Mouse (Mus musculus): Measurements from ENCODE around the gene Ccr2. TPM values are rescaled to one million over a fixed set of nuclear protein-coding genes. Genes with fewer than 3 reads are reported as not detected.
"Not testable (repeated sequence)": the region's sequence is repeated elsewhere in the genome, so short reads cannot be mapped to it uniquely, and the experiment has no call there.

Ccr2 gene
- polyA plus RNA-seq (2014; fragmentation: Nextera tagmentation; extraction: Ambion mirVana): 0.31 and 0.33 TPM in 2 replicates

DNA sequence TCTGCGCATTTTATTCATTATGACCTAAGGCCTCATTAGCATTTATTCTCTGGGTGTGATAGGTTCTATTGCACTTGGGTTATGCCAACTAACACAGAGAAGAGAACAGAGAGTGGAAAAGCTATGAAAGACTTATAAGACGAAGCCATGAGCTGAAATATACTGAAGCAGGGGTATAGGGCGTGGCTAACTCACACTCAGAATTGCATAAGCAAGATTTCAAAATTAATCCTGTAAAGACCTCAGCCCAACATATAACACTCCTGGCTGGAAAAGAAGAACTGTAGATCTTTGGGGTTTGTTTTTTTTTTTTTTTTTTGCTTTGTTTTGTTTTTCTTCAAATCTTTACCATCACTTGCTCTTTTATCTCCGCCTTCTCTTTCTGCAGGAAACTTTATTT, at the start of gene Ccr2:
TSS of gene Ccr2 (plus strand) at position 228 of the 400 bp plus-strand sequence.
- no peak for ATAC-seq (ENCODE audit: low FRiP score)
- Histone ChIP-seq H3K27ac (no peak within 1 kb of the TSS), H3K9ac (no peak within 1 kb of the TSS), H3K36me3 (replicated peaks; ENCODE audit: control insufficient read depth, insufficient read depth) (no peaks in the 10 kb centered on the region), H3K4me2 (replicated peaks) (no peak within 1 kb of the TSS), H3K4me3 (replicated peaks; ENCODE audit: low read length) (no peak within 1 kb of the TSS), H3K9me3 (ENCODE audit: control insufficient read depth, low read length) (no peaks in the 10 kb centered on the region), H3K4me1 (replicated peaks; ENCODE audit: control insufficient read depth, insufficient read depth, low read length) (no peaks in the 10 kb centered on the region), H3K27me3 (ENCODE audit: control insufficient read depth, insufficient read depth, low read length) (no peaks in the 10 kb centered on the region)
- WGBS: 90% methylated on average over 4 of the region's 4 CpGs
- no peak for DNase-seq (ENCODE audit: low spot score)

DNA sequence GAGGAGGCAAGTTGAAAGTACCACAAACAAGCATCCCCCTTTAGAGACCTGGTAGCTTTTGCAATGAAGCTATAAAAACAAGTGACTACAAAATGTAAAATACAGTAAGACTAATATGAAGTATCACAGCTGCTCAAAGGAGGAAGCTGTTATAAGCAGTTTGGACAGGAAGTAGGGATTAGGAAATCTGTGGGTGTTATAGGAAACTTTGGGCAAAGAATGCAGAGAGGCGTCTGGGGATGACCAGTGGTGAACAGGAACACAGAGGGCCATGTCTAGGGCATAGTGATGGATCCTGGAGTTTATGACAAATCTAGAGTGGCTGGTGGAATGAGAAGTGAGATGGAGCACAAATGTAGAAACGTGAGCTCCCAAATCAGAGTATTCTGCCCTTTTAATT, 48.2 kb upstream of the Ccr2 start:
- no peak overlapping the region for H3K4me2 ChIP-seq (replicated peaks)
- ATAC-seq (ENCODE audit: low FRiP score) (no peak), DNase-seq (ENCODE audit: low spot score) (no peak)
- H3K27ac ChIP-seq: no peak overlapping the region
- no peaks in the 10 kb centered on the region for H3K27me3 ChIP-seq (ENCODE audit: control insufficient read depth, insufficient read depth, low read length)
- 76% methylated on average over 2 of the region's 2 CpGs for WGBS
- no peaks in the 10 kb centered on the region for H3K9me3 ChIP-seq (ENCODE audit: control insufficient read depth, low read length)
- H3K4me3 ChIP-seq (replicated peaks; ENCODE audit: low read length): no peak overlapping the region
- H3K36me3 ChIP-seq (replicated peaks; ENCODE audit: control insufficient read depth, insufficient read depth): no peaks in the 10 kb centered on the region
- H3K9ac ChIP-seq: no peak overlapping the region
- H3K4me1 ChIP-seq (replicated peaks; ENCODE audit: control insufficient read depth, insufficient read depth, low read length): no peaks in the 10 kb centered on the region

DNA sequence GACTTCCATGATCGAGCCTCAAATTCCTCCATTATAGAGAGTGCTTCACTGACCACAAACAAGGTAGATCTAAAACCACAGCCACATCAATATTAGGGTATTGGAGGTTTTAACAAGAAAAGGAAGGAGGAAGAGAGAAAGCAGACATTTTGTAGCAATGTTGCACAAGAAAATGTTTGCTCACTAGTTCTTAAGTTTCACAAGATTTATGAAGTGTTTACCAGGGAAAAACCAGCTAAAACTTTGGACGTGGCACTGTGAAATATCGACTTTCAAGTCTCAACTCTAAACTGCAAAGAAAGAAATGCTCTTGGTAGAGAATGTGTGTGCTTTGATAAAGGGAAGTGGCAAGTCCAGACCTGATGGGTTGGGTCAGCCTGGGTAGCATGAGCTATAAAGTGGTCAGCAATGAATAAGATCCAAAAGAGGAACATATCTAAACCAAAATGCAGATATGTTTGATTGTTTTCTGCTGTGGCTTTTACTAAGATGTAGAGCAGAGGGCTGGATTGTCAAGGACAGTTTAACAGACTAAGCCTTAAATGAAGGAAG, 45.5 kb upstream of the Ccr2 start:
- 85% methylated on average over 3 of the region's 3 CpGs for WGBS
- Histone ChIP-seq H3K4me1 (replicated peaks; ENCODE audit: control insufficient read depth, insufficient read depth, low read length) (no peaks in the 10 kb centered on the region), H3K4me3 (replicated peaks; ENCODE audit: low read length) (no peak overlapping the region), H3K36me3 (replicated peaks; ENCODE audit: control insufficient read depth, insufficient read depth) (no peaks in the 10 kb centered on the region), H3K4me2 (replicated peaks) (no peak overlapping the region), H3K27me3 (ENCODE audit: control insufficient read depth, insufficient read depth, low read length) (no peaks in the 10 kb centered on the region), H3K27ac (no peak overlapping the region), H3K9me3 (ENCODE audit: control insufficient read depth, low read length) (no peaks in the 10 kb centered on the region), H3K9ac (no peak overlapping the region)
- no peak for DNase-seq (ENCODE audit: low spot score)
- no peak for ATAC-seq (ENCODE audit: low FRiP score)

DNA sequence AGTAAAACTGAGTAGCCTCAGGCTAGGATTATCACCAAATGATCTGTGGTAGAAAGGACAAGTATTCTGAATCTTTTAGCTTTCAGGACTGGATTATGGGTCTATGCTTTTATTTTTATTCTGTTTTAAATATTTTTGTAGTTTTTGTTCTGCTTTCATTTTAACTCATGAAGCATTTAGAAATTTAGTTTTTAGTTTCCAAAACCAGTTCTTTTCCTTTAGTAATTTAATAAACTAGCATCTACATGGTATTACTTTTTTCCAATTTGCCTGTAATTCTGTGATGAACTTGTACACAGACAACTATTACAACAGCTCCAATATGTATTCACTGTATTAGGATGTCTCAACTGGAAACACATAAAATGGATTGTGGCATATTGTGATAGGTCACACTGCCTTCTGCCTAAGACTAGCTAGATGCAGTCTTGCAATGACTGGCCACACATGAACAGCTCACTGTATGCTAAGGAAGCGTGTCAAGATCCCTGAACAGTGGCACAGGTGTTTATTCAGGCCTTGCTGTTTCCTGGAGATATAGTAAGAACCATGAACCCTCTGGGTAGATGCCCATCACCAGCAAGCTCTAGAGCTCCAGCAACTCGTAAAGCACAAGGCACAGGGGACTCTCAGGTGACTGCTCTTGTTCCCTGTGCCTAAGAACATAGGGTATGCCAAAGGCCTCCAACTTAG, 41.9 kb upstream of the Ccr2 start:
- Histone ChIP-seq H3K27me3 (ENCODE audit: control insufficient read depth, insufficient read depth, low read length) (no peaks in the 10 kb centered on the region), H3K27ac (no peak overlapping the region), H3K9ac (no peak overlapping the region), H3K4me2 (replicated peaks) (no peak overlapping the region), H3K4me1 (replicated peaks; ENCODE audit: control insufficient read depth, insufficient read depth, low read length) (no peaks in the 10 kb centered on the region), H3K4me3 (replicated peaks; ENCODE audit: low read length) (no peak overlapping the region), H3K36me3 (replicated peaks; ENCODE audit: control insufficient read depth, insufficient read depth) (no peaks in the 10 kb centered on the region), H3K9me3 (ENCODE audit: control insufficient read depth, low read length) (no peaks in the 10 kb centered on the region)
- 73% methylated on average over 2 of the region's 2 CpGs for WGBS
- DNase-seq (ENCODE audit: low spot score) (no peak), ATAC-seq (ENCODE audit: low FRiP score) (no peak)

DNA sequence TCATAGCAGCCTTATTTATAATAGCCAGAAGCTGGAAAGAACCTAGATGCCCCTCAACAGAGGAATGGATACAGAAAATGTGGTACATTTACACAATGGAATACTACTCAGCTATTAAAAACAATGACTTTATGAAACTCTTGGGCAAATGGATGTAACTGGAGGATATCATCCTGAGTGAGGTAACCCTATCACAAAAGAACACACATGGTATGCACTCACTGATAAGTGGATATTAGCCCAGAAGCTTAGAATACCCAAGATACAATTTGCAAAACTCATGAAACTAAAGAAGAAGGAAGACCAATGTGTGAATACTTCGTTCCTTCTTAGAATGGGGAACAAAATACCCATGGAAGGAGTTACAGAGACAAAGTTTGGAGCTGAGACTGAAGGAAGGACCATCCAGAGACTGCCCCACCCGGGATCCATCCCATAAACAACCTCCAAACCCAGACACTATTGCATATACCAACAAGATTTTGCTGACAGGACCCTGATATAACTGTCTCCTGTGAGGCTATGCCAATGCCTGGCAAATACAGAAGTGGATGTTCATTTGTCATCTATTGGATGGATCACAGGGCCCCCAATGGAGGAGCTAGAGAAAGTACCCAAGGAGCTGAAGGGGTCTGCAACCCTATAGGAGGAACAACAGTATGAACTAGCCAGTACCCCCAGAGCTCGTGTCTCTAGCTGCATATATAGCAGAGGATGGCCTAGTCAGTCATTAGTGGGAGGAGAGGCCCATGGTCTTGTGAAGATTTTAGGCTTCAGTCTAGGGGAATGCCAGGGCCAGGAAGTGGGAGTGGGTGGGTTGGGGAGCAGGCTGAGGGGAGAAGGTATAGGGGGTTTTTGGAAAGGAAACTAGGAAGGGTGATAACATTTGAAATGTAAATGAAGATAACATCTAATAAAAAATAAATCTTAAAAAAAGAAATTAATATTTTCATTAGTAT, 40.0 kb upstream of the Ccr2 start:
- not testable (repeated sequence) for H3K27me3 ChIP-seq (ENCODE audit: control insufficient read depth, insufficient read depth, low read length); ATAC-seq (ENCODE audit: low FRiP score); DNase-seq (ENCODE audit: low spot score); H3K4me3 ChIP-seq (replicated peaks; ENCODE audit: low read length); H3K9ac ChIP-seq; H3K36me3 ChIP-seq (replicated peaks; ENCODE audit: control insufficient read depth, insufficient read depth); H3K4me1 ChIP-seq (replicated peaks; ENCODE audit: control insufficient read depth, insufficient read depth, low read length); H3K4me2 ChIP-seq (replicated peaks); H3K9me3 ChIP-seq (ENCODE audit: control insufficient read depth, low read length); H3K27ac ChIP-seq
- 57% methylated on average over 3 of the region's 3 CpGs for WGBS

DNA sequence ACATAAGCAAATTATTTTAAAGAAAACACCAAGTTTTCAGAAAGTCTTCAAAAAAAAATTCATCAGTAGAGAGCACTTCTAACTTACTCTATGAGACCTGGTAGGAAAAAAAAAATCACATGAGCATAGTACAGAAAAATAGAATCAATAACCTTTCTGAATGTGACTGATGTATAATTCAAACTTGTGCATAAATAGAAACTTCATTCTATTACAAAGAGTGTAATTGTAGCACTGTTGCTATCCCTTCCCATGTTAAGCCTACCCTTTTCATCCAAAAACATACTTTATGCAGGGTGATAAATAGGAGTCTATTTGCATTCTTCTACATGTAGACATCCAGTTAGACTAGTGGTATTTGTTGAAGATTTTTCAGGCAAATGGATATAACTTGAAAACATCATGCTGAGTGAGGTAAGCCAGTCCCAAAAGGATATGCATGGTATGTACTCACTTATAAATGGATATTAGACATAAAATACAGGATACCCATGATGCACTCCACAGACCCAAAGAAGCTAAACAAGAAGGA, 35.1 kb upstream of the Ccr2 start:
- H3K9ac ChIP-seq: no peak overlapping the region
- no peaks in the 10 kb centered on the region for H3K36me3 ChIP-seq (replicated peaks; ENCODE audit: control insufficient read depth, insufficient read depth)
- no peaks in the 10 kb centered on the region for H3K27me3 ChIP-seq (ENCODE audit: control insufficient read depth, insufficient read depth, low read length)
- no peaks in the 10 kb centered on the region for H3K9me3 ChIP-seq (ENCODE audit: control insufficient read depth, low read length)
- no peak overlapping the region for H3K4me3 ChIP-seq (replicated peaks; ENCODE audit: low read length)
- ATAC-seq (ENCODE audit: low FRiP score) (no peak), DNase-seq (ENCODE audit: low spot score) (no peak)
- no peaks in the 10 kb centered on the region for H3K4me1 ChIP-seq (replicated peaks; ENCODE audit: control insufficient read depth, insufficient read depth, low read length)
- H3K27ac ChIP-seq: no peak overlapping the region
- no peak overlapping the region for H3K4me2 ChIP-seq (replicated peaks)

DNA sequence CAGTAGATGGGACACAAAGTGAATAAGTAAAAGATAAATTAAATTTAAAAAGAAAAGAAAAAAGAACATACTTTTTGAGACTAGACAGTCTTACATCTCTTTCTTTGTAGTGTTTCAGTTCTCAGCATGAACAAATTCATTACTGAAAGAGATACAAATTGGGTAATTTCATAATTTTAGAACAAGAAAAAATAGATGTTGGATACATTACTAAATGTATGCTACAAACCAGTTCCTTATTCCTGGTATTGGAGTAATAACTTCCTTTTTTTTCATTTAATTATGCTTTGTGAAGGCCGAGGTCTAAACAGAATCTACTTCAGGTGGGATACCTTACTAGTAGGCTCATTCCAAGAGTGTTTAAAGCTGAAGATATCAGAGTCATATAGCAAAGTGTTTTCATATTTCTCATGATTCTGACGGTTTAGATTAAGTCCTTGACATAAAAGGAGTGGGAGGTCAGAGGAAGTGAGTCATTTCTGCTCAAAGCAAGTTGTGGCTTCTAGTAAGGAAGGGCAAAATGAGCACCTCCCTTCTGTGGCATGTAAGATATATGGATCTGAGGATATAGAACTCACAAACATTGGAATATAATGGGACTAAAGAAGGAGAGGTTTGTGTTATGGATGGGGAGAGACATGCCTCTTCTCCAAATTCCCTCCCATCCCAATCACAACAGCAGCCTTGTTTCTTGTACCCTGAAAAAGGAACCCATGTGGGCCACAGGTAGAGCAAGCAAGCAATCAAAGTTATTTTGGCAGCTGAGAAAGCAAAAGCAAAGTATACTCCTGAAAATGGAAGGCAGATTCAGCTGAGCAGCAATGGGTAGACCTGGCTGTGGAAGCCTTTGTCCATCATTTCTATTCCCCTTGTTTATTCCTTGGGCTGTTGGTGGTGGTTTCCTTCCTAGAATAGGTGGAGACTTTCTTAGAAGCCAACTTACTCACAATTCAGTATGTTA, 33.4 kb upstream of the Ccr2 start:
- Histone ChIP-seq H3K4me1 (replicated peaks; ENCODE audit: control insufficient read depth, insufficient read depth, low read length) (no peaks in the 10 kb centered on the region), H3K4me2 (replicated peaks) (no peak overlapping the region), H3K27ac (no peak overlapping the region), H3K4me3 (replicated peaks; ENCODE audit: low read length) (no peak overlapping the region), H3K27me3 (ENCODE audit: control insufficient read depth, insufficient read depth, low read length) (no peaks in the 10 kb centered on the region), H3K9ac (no peak overlapping the region), H3K9me3 (ENCODE audit: control insufficient read depth, low read length) (no peaks in the 10 kb centered on the region), H3K36me3 (replicated peaks; ENCODE audit: control insufficient read depth, insufficient read depth) (no peaks in the 10 kb centered on the region)
- 63% methylated on average over 2 of the region's 2 CpGs for WGBS
- ATAC-seq (ENCODE audit: low FRiP score) (no peak), DNase-seq (ENCODE audit: low spot score) (no peak)

DNA sequence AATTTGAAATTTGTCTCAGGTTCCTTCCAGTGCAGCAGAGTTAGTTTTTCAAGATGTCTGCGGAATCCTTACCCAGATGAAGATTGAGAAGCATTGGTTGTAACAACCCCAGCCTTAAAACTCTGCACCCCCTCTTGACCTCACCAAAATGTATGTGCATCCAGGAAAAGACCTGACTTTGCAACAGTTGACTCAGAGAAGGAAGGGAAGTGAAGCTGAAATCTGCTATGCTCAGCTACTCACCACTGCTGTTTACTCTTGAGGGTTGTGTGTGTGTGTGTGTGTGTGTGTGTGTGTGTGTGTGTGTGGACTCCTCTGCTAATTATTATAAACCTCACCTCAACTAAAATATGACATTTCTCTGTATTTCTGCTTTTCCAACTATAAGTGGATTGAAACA, 30.2 kb upstream of the Ccr2 start:
- Histone ChIP-seq H3K36me3 (replicated peaks; ENCODE audit: control insufficient read depth, insufficient read depth) (no peaks in the 10 kb centered on the region), H3K4me1 (replicated peaks; ENCODE audit: control insufficient read depth, insufficient read depth, low read length) (no peaks in the 10 kb centered on the region), H3K27ac (no peak overlapping the region), H3K9ac (no peak overlapping the region), H3K27me3 (ENCODE audit: control insufficient read depth, insufficient read depth, low read length) (no peaks in the 10 kb centered on the region), H3K9me3 (ENCODE audit: control insufficient read depth, low read length) (no peaks in the 10 kb centered on the region), H3K4me3 (replicated peaks; ENCODE audit: low read length) (no peak overlapping the region), H3K4me2 (replicated peaks) (no peak overlapping the region)
- DNase-seq (ENCODE audit: low spot score) (no peak), ATAC-seq (ENCODE audit: low FRiP score) (no peak)
- WGBS: 86% methylated on average over 1 of the region's 1 CpGs

All from hindbrain, embryonic 14.5 days (tissue).